Mouse (Mus musculus) erythroblast, embryonic 14.5 days (primary cell): ENCODE measurements around the gene Parg. TPM values are rescaled to one million over a fixed set of nuclear protein-coding genes. Genes with fewer than 3 reads are reported as not detected.
A peak's percentile ranks its signal among the peaks of the same experiment; 100 is the strongest.
"Not testable (repeated sequence)": the region's sequence is repeated elsewhere in the genome, so short reads cannot be mapped to it uniquely, and the experiment has no call there.

Experiments
- H3K27me3 ChIP-seq: 2 replicates; pipeline ENCODE4 v1.6.1; 2012; ENCODE audit warnings: inconsistent platforms; ENCODE audit not compliant: control insufficient read depth
- H3K36me3 ChIP-seq: 2 replicates; pipeline ENCODE4 v1.6.1; 2012; ENCODE audit warnings: mild to moderate bottlenecking, inconsistent platforms; ENCODE audit not compliant: control insufficient read depth
- H3K4me1 ChIP-seq: 2 replicates; pipeline ENCODE4 v1.6.1; 2012; ENCODE audit warnings: inconsistent platforms; ENCODE audit not compliant: control insufficient read depth
- H3K4me3 ChIP-seq: replicated peaks from 2 replicates; pipeline ENCODE3; 2012; ENCODE audit warnings: moderate library complexity, mild to moderate bottlenecking, inconsistent platforms
- H3K9me3 ChIP-seq: 2 replicates; pipeline ENCODE4 v1.6.1; 2012; ENCODE audit warnings: low read length, inconsistent platforms, mixed read lengths; ENCODE audit not compliant: control insufficient read depth
- GATA1 ChIP-seq: IDR thresholded peaks from 2 replicates; pipeline ENCODE4 v1.6.1; 2012; ENCODE audit warnings: low read length, inconsistent platforms, mixed read lengths
- TAL1 ChIP-seq: IDR thresholded peaks from 3 replicates; pipeline ENCODE4 v1.6.1; 2012; ENCODE audit warnings: low read length, inconsistent platforms, mixed read lengths
- polyA plus RNA-seq: library from polyadenylated mRNA; stranded (reverse); fragments of >175 nt; gene quantifications from 2 replicates; pipeline ENCODE4 v1.2.3, GENCODE M21; 2012

Gene Parg
- polyA plus RNA-seq, 1 experiment, result 0.68 TPM

DNA sequence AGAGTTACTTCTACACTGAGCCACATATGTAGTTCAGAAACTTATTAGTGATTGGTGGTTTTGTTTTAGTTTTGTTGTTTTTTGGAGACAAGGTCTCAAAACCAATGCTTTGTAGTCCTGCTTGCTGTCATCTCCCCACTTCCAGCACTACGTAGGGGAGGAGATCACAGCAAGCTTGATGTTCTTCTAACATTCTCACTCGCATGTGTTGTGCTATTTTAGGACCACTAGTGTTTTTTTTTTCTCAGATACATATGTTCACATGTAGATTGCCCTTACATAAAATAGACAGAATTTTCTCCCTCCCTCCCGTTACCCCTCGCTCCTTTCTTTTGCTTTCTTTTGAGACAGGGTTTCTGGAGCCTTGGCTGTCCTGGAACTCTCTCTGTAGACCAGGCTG is 31.6 kb upstream of the Parg start:
- TF ChIP-seq GATA1, result no peak
- TF ChIP-seq TAL1, result no peak
- H3K36me3 ChIP-seq, result peaks cover 90% of the 10 kb centered on the region
- H3K9me3 ChIP-seq, result no peaks in the 10 kb centered on the region
- peak overlapping the region; percentile 85 for H3K4me3 ChIP-seq
- H3K4me1 ChIP-seq, result peaks cover 69% of the 10 kb centered on the region
- no peaks in the 10 kb centered on the region for H3K27me3 ChIP-seq

DNA sequence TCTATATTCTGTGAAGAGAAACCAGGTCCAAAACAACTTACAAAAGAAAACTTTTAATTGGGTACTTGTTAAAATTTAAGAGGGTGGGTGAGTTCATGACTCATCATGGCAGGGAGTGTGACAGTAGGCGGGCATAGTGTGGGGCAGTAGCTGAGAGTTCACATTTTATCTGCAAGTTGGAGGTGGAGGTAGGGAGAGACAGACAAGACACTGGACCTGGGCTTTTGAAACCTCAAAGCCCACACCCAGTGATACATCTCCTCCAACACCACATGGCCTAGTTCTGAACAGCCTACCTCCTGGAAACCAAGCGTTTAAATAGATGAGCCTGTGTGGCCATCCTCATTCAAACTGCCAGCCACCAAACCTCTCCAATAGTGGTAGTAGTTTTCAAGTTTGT is 26.4 kb upstream of the Parg start:
- H3K27me3 ChIP-seq, result no peaks in the 10 kb centered on the region
- TF ChIP-seq TAL1 (no peak), GATA1 (no peak)
- H3K4me1 ChIP-seq, result peaks cover 36% of the 10 kb centered on the region
- peaks cover 82% of the 10 kb centered on the region for H3K36me3 ChIP-seq
- no peak overlapping the region for H3K4me3 ChIP-seq
- H3K9me3 ChIP-seq, result no peaks in the 10 kb centered on the region

DNA sequence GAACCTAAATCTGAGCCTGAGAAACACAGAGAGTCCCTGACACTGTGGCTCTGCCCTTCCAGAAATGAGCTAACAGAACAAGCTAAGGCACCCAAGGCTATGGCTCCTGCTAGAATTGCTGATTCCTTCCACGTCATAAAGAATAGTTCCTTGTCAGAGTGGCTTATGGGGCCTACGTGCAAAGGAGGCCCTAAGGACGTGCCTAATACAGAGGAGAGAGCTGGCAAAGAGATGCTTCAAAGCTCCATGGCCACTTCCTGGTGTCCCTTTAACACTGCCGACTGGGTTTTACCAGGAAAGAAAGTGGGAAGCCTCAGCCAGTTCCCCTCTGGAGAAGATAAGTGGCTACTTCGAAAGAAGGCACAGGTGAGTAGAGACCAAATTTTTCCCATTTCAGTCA is 25.2 kb upstream of the Parg start:
- peaks cover 82% of the 10 kb centered on the region for H3K36me3 ChIP-seq
- H3K4me1 ChIP-seq, result peaks cover 25% of the 10 kb centered on the region
- H3K27me3 ChIP-seq, H3K4me3 ChIP-seq, H3K9me3 ChIP-seq: not testable (repeated sequence)

DNA sequence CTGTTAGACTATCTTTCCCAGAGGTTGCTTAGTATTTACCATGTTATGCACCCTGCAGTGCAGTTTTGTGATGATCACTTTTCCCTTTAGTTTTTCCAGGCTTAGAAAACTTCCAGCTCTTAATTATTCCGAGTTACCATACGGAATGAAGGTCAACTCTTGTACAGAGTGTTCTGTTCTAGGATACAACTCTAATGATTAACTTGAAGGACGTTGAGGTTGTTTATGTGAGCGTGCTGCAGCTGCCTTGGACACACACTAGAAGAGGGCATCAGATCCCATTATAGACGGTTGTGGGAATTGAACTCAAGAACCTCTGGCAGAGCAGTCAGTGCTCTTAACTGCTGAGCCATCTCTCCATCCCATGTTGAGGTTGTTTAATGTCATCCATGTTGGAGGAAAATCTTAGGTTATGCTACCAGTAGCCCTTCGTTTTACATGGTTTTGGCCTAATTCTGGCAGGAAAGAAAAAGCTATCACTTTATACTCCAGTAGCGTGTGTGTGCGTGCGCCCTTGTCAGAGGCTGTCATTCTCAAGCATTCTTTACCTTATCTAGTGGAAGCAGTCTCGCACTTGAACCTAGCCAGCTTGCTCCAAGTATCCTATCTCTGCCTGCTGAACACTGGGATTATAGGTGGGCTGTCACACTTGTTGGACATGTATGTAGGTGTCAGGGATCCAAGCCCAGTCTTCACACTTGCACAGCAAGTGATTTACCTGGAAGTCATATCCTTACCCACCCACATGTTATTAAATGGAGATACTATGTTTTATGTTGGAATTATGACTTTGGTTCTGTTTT is 22.2 kb upstream of the Parg start:
- peaks cover 82% of the 10 kb centered on the region for H3K36me3 ChIP-seq
- TF ChIP-seq TAL1 (no peak), GATA1 (no peak)

DNA sequence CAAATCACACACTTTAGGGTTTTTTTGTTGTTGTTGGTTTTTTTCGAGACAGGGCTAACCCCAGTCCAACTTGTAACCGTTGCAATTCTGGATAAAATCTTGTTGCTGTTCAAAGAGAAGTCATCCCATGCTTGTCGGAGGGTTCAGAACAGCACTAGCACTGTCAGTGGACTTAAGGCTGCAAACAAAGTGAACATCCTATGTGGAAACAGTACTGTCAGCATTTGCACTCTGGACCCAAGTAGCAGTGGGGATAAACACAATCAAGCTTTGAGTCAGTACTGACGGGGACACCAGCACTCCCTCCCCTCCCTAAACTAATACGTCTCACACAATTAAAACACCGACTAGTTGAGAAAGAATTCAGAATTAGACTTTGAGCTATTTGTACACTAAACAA is 20.9 kb upstream of the Parg start:
- H3K4me1 ChIP-seq, result peaks cover 3% of the 10 kb centered on the region
- H3K36me3 ChIP-seq, result peaks cover 82% of the 10 kb centered on the region
- H3K9me3 ChIP-seq, result no peaks in the 10 kb centered on the region
- H3K27me3 ChIP-seq, result no peaks in the 10 kb centered on the region
- TF ChIP-seq GATA1, result no peak
- TF ChIP-seq TAL1, result no peak
- H3K4me3 ChIP-seq, result no peak overlapping the region

More for the DNA sequence above, 22.2 kb upstream of the Parg start:
- Histone ChIP-seq H3K27me3 (no peaks in the 10 kb centered on the region), H3K9me3 (no peaks in the 10 kb centered on the region), H3K4me3 (no peak overlapping the region), H3K4me1 (peaks cover 12% of the 10 kb centered on the region)

DNA sequence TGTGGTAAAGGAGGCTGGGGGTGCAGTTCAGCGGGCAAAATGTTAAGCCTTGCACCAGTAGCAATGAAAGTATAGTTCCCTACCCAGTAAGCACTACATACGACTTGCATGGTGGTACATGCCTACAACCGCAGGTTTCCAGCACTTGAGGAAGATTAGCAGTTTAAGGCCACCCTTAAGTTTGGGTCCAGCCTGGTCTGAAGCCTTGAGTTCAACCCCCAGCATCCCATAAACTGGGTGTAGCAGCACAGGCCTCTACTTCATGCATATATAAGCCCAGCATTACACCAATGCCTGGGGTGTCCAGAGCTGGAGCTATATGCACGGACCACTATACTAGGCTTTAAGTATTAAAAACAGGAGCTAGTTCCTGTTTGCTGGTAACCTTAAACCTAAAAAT is 17.9 kb upstream of the Parg start:
- Histone ChIP-seq H3K27me3 (no peaks in the 10 kb centered on the region), H3K4me3 (no peak overlapping the region), H3K4me1 (peaks cover 3% of the 10 kb centered on the region), H3K9me3 (no peaks in the 10 kb centered on the region), H3K36me3 (peaks cover 96% of the 10 kb centered on the region)
- TF ChIP-seq TAL1 (no peak), GATA1 (no peak)

DNA sequence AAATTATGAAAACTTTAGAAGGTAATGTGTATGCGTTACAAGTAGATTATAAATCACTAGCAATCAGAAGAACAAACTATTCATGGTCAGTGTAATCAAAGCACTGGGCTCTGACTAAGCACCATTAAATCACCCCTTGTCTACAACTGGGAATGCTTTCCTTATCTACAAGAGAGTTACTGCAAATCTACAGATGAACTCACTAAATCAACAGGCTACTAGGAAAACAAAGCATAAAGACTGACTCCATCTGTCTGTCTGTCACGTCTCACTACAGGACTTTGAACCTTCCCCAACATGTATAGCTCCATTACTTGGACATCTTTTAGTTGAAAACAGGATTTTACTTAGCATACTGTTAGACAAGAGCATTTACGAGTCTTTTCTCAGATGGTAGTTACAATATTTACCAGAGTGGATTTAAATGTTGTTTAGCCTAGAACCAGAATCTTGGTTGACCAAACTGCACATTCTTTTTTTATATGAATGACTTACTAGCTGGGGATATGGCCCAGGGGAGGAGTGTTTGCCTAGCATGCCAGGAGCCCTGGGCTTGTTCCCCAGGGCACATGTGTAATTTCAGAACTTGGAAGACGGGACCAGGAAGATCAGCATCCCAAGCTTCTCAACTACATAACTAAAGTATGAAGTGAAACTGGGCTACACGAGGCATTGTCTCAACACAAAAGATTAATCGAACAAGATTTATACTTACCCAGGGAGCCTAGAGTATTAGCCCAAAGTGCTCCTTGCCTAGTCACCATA is 10.9 kb upstream of the Parg start:
- no peaks in the 10 kb centered on the region for H3K9me3 ChIP-seq
- TF ChIP-seq TAL1 (no peak), GATA1 (no peak)
- peaks cover 11% of the 10 kb centered on the region for H3K4me1 ChIP-seq
- no peaks in the 10 kb centered on the region for H3K27me3 ChIP-seq
- peaks cover 97% of the 10 kb centered on the region for H3K36me3 ChIP-seq
- H3K4me3 ChIP-seq, result no peak overlapping the region

DNA sequence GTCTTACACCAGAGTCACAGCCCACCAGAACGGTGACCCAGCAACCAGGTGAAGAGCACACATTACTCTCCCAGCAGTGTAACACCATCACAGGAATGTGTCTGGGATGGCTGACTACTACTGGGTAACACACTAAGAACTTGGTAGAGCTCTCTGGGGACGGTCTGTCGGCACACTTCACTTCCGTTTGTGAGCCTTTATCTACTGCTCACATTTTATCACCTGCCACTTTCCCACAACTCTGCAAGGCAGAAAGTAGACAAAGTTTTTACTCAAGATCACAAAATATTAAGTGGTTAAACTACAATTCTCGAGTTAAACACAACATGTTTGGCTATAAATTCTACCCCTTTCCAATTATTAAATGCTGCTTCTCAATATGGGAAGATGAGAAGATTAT is 9.8 kb upstream of the Parg start:
- Histone ChIP-seq H3K4me1 (peaks cover 12% of the 10 kb centered on the region), H3K27me3 (no peaks in the 10 kb centered on the region), H3K9me3 (no peaks in the 10 kb centered on the region), H3K36me3 (peaks cover 94% of the 10 kb centered on the region), H3K4me3 (no peak overlapping the region)
- TF ChIP-seq TAL1 (no peak), GATA1 (no peak)

DNA sequence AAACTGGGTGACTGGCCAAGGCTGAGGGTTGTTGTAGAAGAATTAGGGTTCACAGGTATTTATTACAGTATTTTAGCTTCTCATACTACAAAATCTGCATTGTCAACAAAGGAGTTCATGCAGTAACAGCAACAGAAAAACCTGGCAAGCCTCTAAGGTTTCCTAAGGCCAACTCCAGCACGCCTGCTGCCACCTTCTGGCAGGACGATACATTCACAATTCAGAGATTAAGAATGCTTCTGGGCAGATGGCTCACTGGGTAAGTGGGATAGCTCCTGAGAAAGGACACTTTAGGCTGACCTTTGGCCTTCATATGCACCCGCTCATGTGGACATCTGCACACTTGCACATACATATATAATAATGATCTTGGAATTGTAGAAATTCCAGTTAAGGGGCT is 9.3 kb upstream of the Parg start:
- Histone ChIP-seq H3K27me3 (no peaks in the 10 kb centered on the region), H3K4me1 (peaks cover 12% of the 10 kb centered on the region), H3K4me3 (no peak overlapping the region), H3K9me3 (no peaks in the 10 kb centered on the region), H3K36me3 (peaks cover 94% of the 10 kb centered on the region)
- no peak for TF ChIP-seq TAL1
- no peak for TF ChIP-seq GATA1

DNA sequence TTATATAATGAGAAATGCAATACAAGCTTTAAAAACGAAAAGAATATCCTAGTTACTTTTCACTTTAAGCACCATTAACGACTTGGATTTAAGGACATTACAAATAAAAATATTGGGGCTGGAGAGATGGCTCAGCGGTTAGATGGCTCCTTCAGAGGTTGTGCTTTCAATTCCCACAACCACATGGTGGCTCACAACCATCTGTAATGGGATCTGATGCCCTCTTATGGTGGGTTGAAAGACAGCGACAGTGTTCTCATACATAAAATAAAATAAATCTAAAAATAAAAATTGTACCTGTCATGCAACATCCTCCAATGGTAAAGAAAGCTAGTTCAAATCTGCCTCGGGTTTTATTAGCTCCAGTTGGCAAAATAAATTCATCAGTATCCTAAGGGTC is 8.2 kb upstream of the Parg start:
- H3K9me3 ChIP-seq, H3K4me3 ChIP-seq, H3K27me3 ChIP-seq: not testable (repeated sequence)
- Histone ChIP-seq H3K4me1 (peaks cover 16% of the 10 kb centered on the region), H3K36me3 (peaks cover 95% of the 10 kb centered on the region)
